Mouse (Mus musculus): Measurements from ENCODE around the gene Gm26602. TPM values are rescaled to one million over a fixed set of nuclear protein-coding genes. Genes with fewer than 3 reads are reported as not detected.
A peak's percentile ranks its signal among the peaks of the same experiment; 100 is the strongest.

Gm26602 gene
- total RNA-seq, 4 experiments from 2014 or later: not detected

DNA sequence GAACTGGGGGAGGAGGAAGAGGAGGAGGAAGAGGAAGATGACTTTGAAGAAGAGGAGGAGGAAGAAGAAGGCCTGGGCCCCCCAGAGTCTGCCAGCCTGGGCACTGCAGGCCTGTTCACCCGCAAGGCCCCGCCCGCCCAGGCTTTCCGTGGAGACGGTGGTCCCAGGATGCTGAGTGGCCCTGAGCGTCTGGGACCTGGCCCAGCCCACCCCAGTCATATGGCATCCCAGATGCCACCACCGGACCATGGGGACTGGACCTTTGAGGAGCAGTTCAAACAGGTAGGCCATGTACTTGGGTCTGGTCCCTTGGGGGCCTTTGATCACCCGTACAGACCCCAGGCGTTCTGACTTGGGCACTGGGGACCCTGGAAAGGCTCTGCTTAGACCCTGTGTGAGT lies 21.1 kb downstream of the Gm26602 start:
- no peak for DNase-seq (ENCODE audit: low spot score in 2 of 2)

DNA sequence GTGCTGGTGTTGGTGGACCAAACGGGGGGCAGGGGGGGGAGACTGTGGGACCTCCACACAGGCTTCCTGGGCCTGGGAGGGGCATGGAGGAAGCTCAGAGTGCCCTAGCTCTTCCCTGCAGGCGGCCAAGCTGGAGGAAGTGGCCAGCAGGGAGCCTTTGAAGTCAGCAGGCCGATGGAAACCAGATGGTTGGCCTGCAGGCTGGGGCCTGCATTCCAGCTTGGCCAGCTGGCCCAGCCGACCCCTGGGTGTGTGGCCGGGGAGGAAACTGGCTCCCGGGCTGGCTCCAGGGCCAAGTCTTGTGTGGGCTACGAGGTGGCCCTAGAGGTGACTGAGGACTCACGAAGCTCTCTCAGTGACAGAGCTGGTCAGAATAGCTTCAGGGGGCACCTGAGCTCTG lies 22.1 kb downstream of the Gm26602 start:
- no peak for DNase-seq (ENCODE audit: low spot score in 2 of 2)

DNA sequence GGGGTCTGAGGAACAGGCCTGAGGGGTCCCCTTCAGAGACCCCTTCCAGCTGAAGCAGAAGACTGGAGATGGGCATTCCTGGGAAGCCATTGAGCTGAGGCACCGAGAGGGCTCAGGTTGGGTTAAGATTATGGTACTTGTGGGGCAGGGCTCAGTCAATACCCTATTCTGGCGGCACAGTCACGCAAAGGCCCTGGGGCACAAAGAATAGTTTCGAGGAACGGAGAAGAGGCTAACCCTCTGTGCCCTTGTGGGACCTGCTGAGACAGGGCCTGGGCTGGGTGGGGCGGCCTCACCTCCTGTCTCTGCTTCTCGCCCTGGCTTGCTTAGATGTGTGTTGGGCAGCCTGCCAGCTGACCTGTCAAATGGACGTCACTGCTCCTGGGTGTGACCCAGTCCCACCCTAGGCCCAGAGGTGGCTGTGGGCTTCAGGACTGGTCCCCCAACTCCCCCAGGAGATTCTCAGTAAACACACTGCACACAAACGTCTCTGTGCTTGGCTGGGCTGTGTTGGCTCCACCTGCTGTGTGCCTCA lies 22.6 kb downstream of the Gm26602 start:
- DNase-seq (ENCODE audit: low spot score in 2 of 2): no peak

DNA sequence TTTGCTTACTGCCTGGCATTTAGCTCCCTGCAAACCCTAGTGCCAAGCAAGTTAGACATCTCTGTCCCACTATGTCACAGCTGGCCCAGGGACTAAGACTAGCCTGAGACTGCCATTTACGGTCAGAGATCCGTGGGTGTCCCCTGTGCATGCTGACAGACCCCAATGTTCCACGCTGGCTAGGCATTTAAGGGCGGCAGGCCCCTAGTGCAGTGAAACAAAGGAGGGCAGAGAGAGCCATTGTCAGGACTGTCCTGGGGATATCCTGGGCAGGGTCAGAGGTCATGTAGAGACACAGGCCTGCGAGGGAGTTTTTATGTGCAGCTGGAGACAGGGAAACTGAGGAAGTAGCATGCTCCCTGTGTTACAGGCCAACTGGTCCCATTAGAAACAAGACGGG lies 23.2 kb downstream of the Gm26602 start:
- no peak for DNase-seq (ENCODE audit: low spot score in 2 of 2)

DNA sequence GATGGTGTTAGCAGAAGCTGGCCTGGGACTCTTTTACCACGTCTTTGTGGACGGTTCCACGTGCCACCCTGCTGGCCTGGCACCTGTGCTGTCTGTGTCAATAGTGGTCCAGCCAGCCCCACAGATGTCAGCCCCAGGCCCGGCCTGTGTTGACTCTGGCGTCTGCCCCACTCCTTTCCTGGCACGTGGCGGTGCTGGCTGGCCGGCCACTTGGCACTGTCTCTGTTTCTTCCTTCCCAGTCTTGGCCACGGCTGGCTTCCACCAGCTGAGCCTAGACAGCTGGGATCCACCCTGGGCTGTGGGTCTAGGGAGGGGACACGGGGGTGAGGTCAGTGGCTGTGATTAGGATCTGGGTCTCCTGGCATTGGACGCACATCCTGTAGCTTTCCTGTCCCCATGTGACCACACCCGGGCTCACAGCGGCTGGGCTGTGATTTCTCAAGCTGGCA lies 23.6 kb downstream of the Gm26602 start:
- peak; percentile 65 to 66 for DNase-seq (ENCODE audit: low spot score in 2 of 2)

DNA sequence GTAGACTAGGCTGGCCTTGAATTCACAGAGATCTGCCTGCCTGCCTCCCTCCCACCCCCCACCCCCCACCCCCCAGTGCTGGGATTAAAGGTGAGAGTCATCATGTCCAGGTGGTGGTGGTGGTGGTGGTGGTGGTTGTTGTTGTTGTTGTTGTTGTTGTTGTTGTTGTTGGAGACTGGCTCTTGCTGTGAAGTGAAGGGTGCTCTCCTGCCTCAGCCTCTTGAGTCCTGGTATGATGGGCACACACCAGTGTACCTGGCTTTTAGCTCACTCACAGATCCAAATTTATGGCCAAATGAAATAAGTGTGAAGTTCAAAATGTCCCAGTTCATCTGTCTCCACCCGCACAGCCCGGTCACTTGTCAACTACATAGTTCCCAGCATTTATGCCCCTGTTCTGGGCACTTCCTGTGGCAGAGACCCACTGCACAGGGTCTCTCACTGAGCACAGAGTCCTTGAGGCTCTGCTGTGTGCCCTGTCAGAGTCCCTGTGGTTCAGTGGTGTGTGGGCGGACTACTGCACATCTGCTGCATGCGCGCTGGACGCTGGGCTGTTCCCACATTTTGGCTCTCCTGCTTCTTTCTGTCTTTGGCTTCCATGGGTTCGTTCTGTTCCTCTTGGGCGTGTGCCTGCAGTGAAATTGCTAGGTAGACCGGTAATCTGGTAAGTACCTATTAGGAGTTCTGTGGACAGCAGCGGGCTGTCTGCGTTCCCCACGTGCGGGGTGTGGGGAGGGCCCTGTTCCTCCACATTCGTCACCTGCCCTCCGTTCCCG lies 24.3 kb downstream of the Gm26602 start:
- no peak for DNase-seq (ENCODE audit: low spot score in 2 of 2)

DNA sequence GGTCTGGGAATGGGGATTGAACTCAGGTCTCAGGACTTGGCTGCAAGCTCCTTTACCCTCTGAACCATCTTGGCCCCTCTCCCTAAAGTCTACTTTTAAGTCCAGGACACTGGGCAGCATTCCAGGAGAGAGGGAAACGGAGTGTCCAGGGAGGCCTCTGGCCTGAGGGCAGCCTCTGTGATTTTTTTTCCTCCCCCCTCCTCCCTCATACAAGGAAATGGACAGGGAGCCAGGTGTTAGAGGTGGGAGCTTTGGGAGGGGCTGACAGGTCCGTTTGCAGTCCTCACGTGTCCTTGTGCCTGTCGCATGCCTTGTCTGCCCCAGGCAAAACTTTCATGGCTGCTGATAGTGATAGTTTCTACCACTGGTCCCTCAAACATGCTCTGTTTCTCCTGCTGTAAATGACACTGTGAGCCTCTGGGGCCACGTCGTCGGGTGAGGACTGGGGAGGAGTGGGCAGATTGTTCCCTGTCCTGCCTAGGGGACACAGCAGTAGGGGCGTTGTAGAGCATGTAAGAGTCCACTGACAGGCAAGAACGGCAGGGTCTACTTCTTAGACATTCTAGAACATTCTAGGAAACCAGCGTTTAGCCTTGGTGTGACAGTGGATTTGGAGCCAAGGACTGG lies 25.7 kb downstream of the Gm26602 start:
- no peak for DNase-seq (ENCODE audit: low spot score in 2 of 2)

DNA sequence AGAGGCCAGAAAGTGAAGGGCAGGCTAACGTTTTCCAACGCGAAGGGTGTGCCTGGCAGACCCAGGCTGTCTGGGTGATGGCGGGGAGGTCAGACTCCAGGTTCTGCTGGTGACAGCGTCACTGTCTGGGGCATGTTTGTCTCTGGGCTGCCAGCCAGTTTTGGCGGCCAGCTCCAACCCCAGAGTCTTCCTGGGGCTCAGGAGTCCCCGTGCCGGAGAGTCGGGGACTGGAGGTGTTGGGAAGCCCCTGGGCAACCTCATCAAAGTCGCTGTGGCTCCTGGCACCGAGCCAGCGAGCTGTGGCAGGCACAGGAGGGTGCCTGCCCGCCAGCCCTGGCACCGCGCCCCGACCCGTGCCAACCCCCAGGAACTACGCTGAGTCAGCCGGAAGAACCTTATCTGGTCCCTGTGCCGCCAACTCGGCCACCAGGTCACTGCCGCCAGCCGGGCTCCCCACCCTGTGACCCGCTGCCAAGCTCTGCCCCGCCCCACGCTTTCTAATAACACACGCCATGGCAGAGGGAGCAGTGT lies 26.3 kb downstream of the Gm26602 start:
- DNase-seq (ENCODE audit: low spot score in 2 of 2): no peak

DNA sequence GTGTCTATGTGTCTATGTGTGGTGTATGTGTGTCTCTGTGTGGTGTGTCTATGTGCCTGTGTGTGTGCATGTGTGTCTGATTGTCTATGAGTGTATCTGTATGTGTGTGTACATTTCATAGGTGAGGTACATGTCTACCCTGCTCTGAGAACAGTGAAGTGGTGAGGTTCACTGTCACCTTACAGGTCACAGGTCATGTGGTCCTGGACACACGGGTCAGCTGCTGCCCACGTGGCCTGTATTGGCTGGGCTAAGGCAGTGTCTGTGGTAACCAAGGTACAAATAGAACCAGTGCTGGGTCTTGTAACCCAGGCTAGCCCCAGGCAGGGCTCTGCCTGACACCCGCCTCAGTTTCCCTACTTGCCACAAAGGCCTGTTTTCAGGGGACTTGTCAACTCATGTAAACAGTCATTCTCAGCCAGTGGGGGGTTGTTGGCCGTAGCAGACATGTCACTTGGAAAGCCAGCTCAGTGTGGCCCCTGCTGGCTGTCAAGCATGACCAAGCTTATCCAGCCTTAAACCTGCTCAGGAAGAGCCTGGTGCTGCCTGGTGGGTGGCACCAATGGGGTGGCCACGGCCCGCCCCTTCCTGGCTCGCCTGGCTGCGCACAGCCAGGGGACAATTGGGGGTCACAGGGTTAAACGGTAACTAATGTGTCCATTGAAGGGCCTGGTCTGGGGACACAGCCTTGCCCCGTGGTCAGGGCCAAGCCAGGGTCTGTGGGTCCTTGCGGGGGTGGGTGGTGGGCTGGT lies 27.3 kb downstream of the Gm26602 start:
- no peak for DNase-seq (ENCODE audit: low spot score in 2 of 2)

DNA sequence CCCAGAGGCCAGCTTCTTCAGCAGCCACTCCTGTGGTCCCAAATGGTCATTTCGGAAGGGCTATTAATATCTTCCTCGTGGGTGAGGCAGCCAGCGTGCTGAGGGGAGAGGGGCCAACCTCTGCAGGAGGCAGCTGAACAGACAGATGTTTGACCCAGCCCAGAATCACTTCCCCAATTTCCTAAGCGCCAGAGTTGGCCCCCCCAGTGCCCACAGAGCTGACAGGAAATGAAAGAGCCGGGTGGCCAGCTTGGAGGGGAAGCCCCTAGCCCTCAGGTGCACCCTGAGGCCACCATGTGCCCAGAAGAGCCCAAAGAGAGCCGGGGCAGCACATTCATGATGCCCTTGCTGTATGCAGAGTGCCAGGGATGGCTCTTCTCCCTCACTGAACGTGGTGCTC lies 30.1 kb downstream of the Gm26602 start:
- DNase-seq (ENCODE audit: low spot score in 2 of 2): no peak

DNA sequence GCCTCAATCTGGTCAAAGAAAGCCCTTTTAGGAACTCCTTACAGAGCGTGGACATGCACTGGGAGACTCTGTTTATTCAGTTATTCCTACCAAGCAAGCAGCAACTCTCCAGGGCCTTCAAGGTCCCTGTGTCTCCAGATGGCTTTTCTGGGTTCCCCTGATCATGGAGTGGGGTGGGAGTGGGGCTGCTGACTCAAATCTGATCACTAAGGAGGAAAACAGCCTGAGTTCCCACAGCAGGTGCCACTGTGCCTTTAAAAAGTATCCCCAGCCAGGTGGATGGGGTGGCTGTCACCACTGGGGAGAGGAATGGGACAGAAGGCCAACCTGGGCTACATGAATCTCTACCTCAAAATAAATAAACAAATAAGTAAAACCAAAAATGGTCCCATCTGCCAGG lies 32.3 kb downstream of the Gm26602 start:
- DNase-seq (ENCODE audit: low spot score in 2 of 2): no peak

DNA sequence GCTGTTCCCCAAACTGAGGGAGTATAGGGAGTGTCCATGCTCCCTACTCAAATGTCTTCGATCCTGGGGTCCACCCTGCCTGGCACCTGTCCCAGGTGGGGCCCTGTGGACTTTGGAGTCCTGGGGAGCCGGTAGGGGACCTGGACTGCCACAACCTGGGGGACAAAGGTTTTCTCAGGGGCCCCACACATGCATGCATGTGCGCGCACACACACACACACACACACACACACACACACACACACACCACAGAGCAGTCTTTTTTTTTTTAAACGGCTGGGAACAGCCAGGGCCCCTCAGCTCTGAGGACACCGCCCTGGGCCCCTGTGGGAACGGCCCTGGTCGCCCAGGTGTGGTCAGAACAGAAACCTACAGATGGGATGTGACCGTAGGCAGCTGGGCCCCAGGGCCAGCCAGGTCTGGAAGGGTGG lies 32.8 kb downstream of the Gm26602 start:
- no peak for DNase-seq (ENCODE audit: low spot score in 2 of 2)

DNA sequence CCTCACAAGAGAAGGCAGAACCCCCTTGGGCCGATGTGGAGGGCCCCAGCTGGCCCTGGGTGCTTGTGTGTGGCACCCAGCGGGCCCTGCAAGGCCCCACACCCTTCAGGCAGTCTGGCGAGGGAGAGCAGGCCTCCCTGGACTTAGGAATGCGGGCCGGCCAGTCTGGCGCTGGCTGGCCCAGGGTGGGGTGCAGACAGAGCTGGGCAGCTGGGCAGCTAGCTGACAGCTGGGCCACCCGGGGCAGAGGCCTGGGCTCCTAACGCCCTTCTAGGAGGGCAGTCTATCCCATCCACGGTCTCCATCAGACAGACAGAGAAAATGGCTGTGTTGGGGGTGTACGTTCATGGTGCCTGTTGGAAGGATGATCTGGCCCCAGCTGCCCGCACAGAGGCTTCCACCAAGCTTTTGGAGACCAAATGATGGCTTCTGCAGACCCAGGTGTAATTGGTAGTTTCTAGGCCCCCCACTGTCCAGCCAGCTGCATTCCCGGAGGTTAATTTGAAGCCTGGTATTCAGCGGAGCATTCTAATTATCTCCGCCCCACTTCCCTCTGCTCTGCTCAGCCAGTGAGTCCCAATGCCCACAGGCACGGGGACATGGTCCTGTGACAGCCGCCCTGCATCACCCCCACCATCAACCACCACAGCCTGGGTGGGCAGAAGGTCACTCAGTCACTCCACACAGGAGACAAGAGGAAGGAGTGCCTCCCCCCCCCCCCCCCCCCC lies 35.0 kb downstream of the Gm26602 start:
- DNase-seq (ENCODE audit: low spot score in 2 of 2): no peak

DNA sequence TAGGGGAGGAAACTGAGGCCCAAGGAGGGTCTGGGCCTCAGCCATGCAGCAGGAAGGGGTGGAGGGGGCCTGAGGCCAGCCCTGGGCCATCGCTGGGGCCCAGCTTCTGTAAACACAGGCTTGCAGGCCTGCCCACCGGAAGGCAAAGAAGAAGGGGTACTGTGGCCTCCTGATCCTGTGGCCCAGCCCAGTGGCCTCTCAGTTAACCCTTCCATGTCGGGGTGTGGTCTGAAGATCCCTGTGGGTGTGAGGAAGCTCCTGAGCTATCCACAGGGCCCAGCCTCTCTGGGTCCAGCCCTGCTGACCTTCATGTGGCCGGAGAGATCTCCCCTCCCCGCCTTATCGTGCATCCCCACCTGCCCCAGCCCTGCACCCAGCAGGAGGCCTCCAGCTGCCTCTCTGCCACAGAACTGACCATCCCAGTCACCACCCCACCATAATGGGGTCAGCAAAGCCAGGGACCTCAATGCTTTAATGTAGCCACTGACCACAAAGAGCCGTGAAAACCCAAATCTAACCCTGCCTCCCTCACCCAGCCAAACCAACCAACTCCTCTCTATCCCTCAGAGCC lies 36.2 kb downstream of the Gm26602 start:
- no peak for DNase-seq (ENCODE audit: low spot score in 2 of 2)

DNA sequence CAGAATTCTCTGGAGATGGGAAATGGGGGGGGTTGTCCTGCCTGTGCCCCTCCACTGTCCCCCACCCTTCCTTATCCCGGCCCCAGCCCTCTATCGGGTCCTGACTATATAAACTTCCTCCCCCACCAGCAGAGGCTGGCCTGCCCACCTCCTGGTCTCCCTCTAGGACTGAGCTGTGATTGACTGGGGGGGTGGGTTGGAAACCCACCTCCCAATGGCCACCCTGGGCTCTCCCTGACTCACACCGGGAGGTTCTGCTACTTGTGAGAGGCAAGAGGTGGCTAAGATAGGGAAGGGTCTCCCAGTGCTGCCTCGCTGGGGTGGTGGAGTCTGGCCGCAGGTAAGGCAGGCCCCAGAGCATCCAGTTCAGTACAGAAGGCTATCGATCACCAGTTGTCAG lies 36.8 kb downstream of the Gm26602 start:
- DNase-seq (ENCODE audit: low spot score in 2 of 2): no peak

DNA sequence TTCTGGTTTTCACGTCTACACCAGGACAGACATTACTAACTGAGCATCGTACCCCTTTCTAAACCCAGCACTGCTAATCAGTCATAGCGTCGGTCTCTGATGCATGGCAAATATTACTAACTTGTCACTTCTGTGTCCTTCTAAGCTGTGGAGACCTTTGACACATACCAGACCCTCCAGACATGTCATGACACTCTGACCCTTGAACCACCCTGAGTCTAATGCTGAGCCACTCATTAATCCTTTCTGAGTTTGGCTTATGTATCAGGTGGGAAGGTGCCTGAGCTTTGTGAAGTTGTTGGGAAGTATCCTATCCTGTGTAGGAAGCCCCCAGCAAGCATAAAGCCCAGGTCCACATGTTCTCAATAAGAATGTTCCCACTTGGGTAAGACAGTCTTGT lies 39.2 kb downstream of the Gm26602 start:
- DNase-seq (ENCODE audit: low spot score in 2 of 2): no peak

DNA sequence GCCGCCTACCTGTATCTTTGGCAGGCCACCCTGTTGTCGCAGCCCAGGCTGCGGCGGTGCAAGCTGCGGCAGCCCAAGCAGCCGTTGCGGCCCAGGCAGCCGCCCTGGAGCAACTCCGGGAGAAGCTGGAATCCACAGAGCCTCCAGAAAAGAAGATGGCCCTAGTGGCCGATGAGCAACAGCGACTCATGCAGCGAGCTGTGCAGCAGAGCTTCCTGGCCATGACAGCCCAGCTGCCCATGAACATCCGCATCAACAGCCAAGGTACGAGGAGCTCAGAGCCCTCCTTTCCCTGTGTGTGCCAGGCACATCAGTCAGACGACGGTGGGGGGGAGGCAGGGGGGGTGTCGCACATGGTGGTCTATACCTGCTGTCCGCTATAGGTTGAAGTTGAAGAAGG lies 40.0 kb downstream of the Gm26602 start:
- no peak for DNase-seq (ENCODE audit: low spot score in 2 of 2)

DNA sequence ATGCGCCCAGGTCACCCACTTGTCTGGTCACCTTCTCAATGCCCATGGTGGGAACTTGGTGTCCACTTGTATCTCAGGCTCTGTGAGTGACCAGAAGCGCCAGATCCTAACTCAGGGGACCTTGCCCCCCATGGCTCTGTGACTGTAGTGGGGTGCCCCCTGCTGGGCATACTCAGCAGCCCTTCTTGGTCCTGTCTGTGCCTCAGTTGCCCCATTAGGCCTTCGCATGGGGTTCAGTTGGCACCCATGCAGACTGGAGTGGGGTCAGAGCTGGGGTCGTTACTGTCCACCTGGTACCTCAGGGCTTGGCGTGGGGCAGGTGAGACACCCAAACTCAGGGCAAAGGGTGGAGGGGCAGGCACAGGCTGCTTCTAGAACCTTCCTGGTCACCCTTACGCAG lies 43.3 kb downstream of the Gm26602 start:
- peak in 1 of 2 experiments; percentile 37 for DNase-seq (ENCODE audit: low spot score in 2 of 2)

DNA sequence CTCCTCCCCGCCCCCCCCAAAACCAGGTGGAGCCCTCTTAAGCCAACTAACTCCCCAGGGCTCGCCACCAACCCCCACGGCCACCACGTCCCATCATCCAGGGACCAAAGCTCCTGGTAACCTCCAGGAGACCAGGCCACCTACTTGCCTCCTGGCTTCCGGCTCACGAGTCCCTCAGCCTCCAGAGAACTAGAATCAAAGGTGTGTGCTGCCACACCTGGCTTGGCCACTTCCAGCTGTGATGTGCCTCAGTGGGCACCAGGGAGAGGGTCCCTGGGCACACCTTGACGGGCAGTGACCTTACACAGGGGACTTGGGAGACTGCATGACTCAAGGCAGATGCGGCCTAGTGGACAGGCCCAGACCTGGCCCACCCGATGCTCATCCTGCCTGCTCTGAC lies 45.0 kb downstream of the Gm26602 start:
- no peak for DNase-seq (ENCODE audit: low spot score in 2 of 2)

DNA sequence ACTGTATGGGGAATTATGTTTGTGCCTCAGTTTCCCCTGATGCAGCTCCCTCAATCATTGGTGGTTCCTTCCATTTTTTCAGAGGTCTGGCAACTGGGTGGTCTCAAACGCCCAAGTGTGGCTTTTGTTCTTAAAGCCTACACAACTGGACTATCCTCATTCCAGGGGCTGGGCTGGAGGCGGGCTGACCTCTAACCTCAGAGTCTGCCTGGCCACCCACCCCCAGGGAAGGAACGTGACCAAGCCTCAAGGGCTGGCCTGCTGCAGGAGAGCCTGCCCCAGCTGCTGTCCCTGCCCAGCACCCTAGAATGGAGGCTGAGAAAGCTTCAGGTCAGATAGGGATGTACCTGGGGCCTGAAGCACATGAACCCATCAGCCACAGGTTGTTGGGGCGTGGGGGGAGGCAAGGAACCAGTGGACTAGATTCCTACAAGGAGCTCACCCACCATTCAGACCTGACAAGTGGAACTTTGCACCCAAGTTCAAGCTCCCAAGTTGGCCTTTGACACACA lies 46.0 kb downstream of the Gm26602 start:
- DNase-seq (ENCODE audit: low spot score in 2 of 2): no peak
